Mouse (Mus musculus) cerebellum, postnatal 14 days (tissue): Measurements from ENCODE around the gene Itih2.

ENCODE experiments used
- DNase-seq, 2 experiments: peaks; one replicate each; pipeline ENCODE4 v3.0.0; 2021; ENCODE audit warnings: mixed read lengths in 2 of 2

The Itih2 gene

GRCm38 (mm10) chr2:10131296-10131695 lies at the start of gene Itih2:
Gene Itih2 (minus strand): TSS chr2:10131396.
- DNase-seq, result no peak

GRCm38 (mm10) chr2:10169991-10170390 lies 38.8 kb upstream of the Itih2 start:
- DNase-seq, result no peak

- no peak for DNase-seq
Measured at GRCm38 (mm10) chr2:10168016-10168415, 36.8 kb upstream of the Itih2 start.

GRCm38 (mm10) chr2:10167283-10167682 lies 36.1 kb upstream of the Itih2 start:
- no peak for DNase-seq

- DNase-seq, result no peak
Measured at GRCm38 (mm10) chr2:10166635-10167034, 35.4 kb upstream of the Itih2 start.

- no peak for DNase-seq
Measured at GRCm38 (mm10) chr2:10162011-10162410, 30.8 kb upstream of the Itih2 start.

GRCm38 (mm10) chr2:10157184-10157583 lies 26.0 kb upstream of the Itih2 start:
- no peak for DNase-seq

- DNase-seq, result peak in 1 of 2 experiments; percentile 23
Measured at GRCm38 (mm10) chr2:10153201-10154075, 22.2 kb upstream of the Itih2 start, which contains the start of gene Itih5. Gene Itih5 (plus strand): TSS chr2:10153571.

- no peak for DNase-seq
Measured at GRCm38 (mm10) chr2:10152590-10152989, 21.4 kb upstream of the Itih2 start.

- peak; percentile 67 to 70 for DNase-seq
Measured at GRCm38 (mm10) chr2:10147176-10147575, 16.0 kb upstream of the Itih2 start.

GRCm38 (mm10) chr2:10145514-10145913 lies 14.3 kb upstream of the Itih2 start:
- DNase-seq, result no peak

GRCm38 (mm10) chr2:10142472-10143454 lies 11.6 kb upstream of the Itih2 start:
- peak; percentile 79 to 84 for DNase-seq

GRCm38 (mm10) chr2:10140456-10140855 lies 9.3 kb upstream of the Itih2 start:
- peak; percentile 54 to 58 for DNase-seq

GRCm38 (mm10) chr2:10137320-10137719 lies 6.1 kb upstream of the Itih2 start:
- DNase-seq, result no peak

- DNase-seq, result no peak
Measured at GRCm38 (mm10) chr2:10133941-10134340, 2.7 kb upstream of the Itih2 start.

- DNase-seq, result no peak
Measured at GRCm38 (mm10) chr2:10132128-10132527, 932 bp upstream of the Itih2 start.

GRCm38 (mm10) chr2:10130341-10130990 lies 730 bp downstream of the Itih2 start:
- DNase-seq, result no peak

- no peak for DNase-seq
Measured at GRCm38 (mm10) chr2:10128571-10128970, 2.6 kb downstream of the Itih2 start.

GRCm38 (mm10) chr2:10127471-10127870 lies 3.7 kb downstream of the Itih2 start:
- no peak for DNase-seq

- DNase-seq, result no peak
Measured at GRCm38 (mm10) chr2:10126122-10126521, 5.1 kb downstream of the Itih2 start.

- no peak for DNase-seq
Measured at GRCm38 (mm10) chr2:10121826-10122225, 9.4 kb downstream of the Itih2 start.

GRCm38 (mm10) chr2:10119276-10119675 lies 11.9 kb downstream of the Itih2 start:
- DNase-seq, result peak; percentile 37 to 52

GRCm38 (mm10) chr2:10118751-10119150 lies 12.4 kb downstream of the Itih2 start:
- DNase-seq, result no peak
